Mouse (Mus musculus) midbrain, postnatal 0 days (tissue): ENCODE measurements around the gene Kcns1. TPM values are rescaled to one million over a fixed set of nuclear protein-coding genes. Genes with fewer than 3 reads are reported as not detected.

Source experiments
- ATAC-seq: fragments of 200-750 bp; cut with Nextera tagmentation; 2 replicates; pipeline ENCODE4 v1.8.0; 2017; ENCODE audit warnings: moderate number of reproducible peaks, mild to moderate bottlenecking, moderate TSS enrichment, moderate library complexity; ENCODE audit not compliant: low FRiP score
- DNase-seq: peaks from one replicate; pipeline ENCODE4 v3.0.0-alpha.2; 2015; ENCODE audit warnings: low spot score
- H3K27ac ChIP-seq: fragments of 300-500 bp; sonication (generic); 2 replicates; pipeline ENCODE4 v1.5.1; 2014; ENCODE audit warnings: low read depth, mild to moderate bottlenecking, low read length, mixed read lengths
- H3K27me3 ChIP-seq: fragments of 300-500 bp; sonication (generic); 2 replicates; pipeline ENCODE4 v1.6.1; 2014; ENCODE audit warnings: low read length, control low read depth, mixed read lengths; ENCODE audit not compliant: insufficient read depth
- H3K36me3 ChIP-seq: fragments of 300-500 bp; sonication (generic); 2 replicates; pipeline ENCODE4 v1.6.1; 2014; ENCODE audit warnings: low read length, control low read depth, mixed read lengths; ENCODE audit not compliant: insufficient read depth
- H3K4me1 ChIP-seq: fragments of 300-500 bp; sonication (generic); 2 replicates; pipeline ENCODE4 v1.6.1; 2014; ENCODE audit warnings: mild to moderate bottlenecking, control low read depth, antibody characterized with exemption, low read length, mixed read lengths; ENCODE audit not compliant: insufficient read depth
- H3K4me2 ChIP-seq: fragments of 300-500 bp; sonication (generic); 2 replicates; pipeline ENCODE4 v1.6.1; 2014; ENCODE audit warnings: low read depth, mild to moderate bottlenecking, low read length, mixed read lengths; ENCODE audit not compliant: poor library complexity, severe bottlenecking
- H3K4me3 ChIP-seq: fragments of 300-500 bp; sonication (generic); 2 replicates; pipeline ENCODE4 v1.5.1; 2014; ENCODE audit warnings: low read depth, mild to moderate bottlenecking, low read length, moderate library complexity
- H3K9ac ChIP-seq: fragments of 300-500 bp; sonication (generic); replicated peaks from 2 replicates; pipeline ENCODE4 v1.6.1; 2014; ENCODE audit warnings: mild to moderate bottlenecking, low read length, moderate library complexity, mixed read lengths; ENCODE audit not compliant: poor library complexity, severe bottlenecking
- H3K9me3 ChIP-seq: fragments of 300-500 bp; sonication (generic); 2 replicates; pipeline ENCODE4 v1.6.1; 2016; ENCODE audit warnings: low read length, control low read depth
- CTCF ChIP-seq: IDR thresholded peaks from 2 replicates; pipeline ENCODE4 v1.5.1; 2016; ENCODE audit warnings: antibody characterized with exemption, mild to moderate bottlenecking
- WGBS: fragments of 180-500 bp; shearing (Covaris S2); extraction: QIAGEN DNeasy Blood & Tissue Kit; methylation state at CpG from one replicate; pipeline ENCODE4 v1.1.7; 2014; 5-methylcytosine and 5-hydroxymethylcytosine counted together
- polyA plus RNA-seq: library from polyadenylated mRNA; unstranded; fragments of >200 nt; fragmentation: Nextera tagmentation; extraction: Ambion mirVana; gene quantifications from 2 replicates; pipeline ENCODE4 v1.2.1, GENCODE M21; 2015
- total RNA-seq: library from RNA; depleted of rRNA; stranded (reverse); fragments of >200 nt; gene quantifications from 2 replicates; pipeline ENCODE4 v1.2.3, GENCODE M21; 2014

Gene Kcns1
- total and polyA plus RNA-seq, 2 experiments from 2014 or later: 3.8 to 10.1 TPM

GRCm38 (mm10) chr2:164199626-164200327, 28.9 kb upstream of the Kcns1 start, which contains the start of gene Wfdc15a:
Wfdc15a (minus strand) TSS chr2:164200130.
- Histone ChIP-seq H3K9ac (no peak within 1 kb of the TSS), H3K4me1 (no peaks in the 10 kb centered on the region), H3K27me3 (no peaks in the 10 kb centered on the region), H3K9me3 (no peaks in the 10 kb centered on the region), H3K4me2 (no peak within 1 kb of the TSS), H3K4me3 (no peak within 1 kb of the TSS), H3K36me3 (no peaks in the 10 kb centered on the region), H3K27ac (no peak within 1 kb of the TSS)
- WGBS: 76% methylated on average over 20 of the region's 20 CpGs
- DNase-seq: no peak
- no peak for ATAC-seq
- no peak for TF ChIP-seq CTCF

- H3K4me1 ChIP-seq: no peaks in the 10 kb centered on the region
- 93% methylated on average over 5 of the region's 5 CpGs for WGBS
- no peaks in the 10 kb centered on the region for H3K36me3 ChIP-seq
- no peak overlapping the region for H3K27ac ChIP-seq
- no peak for TF ChIP-seq CTCF
- H3K4me2 ChIP-seq: no peak overlapping the region
- H3K27me3 ChIP-seq: no peaks in the 10 kb centered on the region
- DNase-seq (no peak), ATAC-seq (no peak)
- H3K9me3 ChIP-seq: no peaks in the 10 kb centered on the region
- H3K4me3 ChIP-seq: no peak overlapping the region
- no peak overlapping the region for H3K9ac ChIP-seq
These were observed 25.7 kb upstream of the Kcns1 start for GRCm38 (mm10) chr2:164196700-164196990.

- no peak for TF ChIP-seq CTCF
- no peak for DNase-seq
- WGBS: 89% methylated on average over 5 of the region's 5 CpGs
- Histone ChIP-seq H3K27ac (no peak overlapping the region), H3K36me3 (no peaks in the 10 kb centered on the region), H3K4me2 (no peak overlapping the region), H3K9me3 (no peaks in the 10 kb centered on the region), H3K4me1 (no peaks in the 10 kb centered on the region), H3K9ac (no peak overlapping the region), H3K27me3 (no peaks in the 10 kb centered on the region), H3K4me3 (no peak overlapping the region)
- ATAC-seq: no peak
These were observed 25.2 kb upstream of the Kcns1 start for GRCm38 (mm10) chr2:164195971-164196699.

- DNase-seq: no peak
- H3K9ac ChIP-seq: no peak overlapping the region
- H3K27ac ChIP-seq: no peak overlapping the region
- H3K36me3 ChIP-seq: no peaks in the 10 kb centered on the region
- H3K9me3 ChIP-seq: no peaks in the 10 kb centered on the region
- H3K4me2 ChIP-seq: no peak overlapping the region
- no peaks in the 10 kb centered on the region for H3K27me3 ChIP-seq
- no peaks in the 10 kb centered on the region for H3K4me1 ChIP-seq
- WGBS: 82% methylated on average over 5 of the region's 5 CpGs
- ATAC-seq: no peak
- no peak overlapping the region for H3K4me3 ChIP-seq
- no peak for TF ChIP-seq CTCF
These were observed 24.2 kb upstream of the Kcns1 start for GRCm38 (mm10) chr2:164194959-164195630.

- Histone ChIP-seq H3K27ac (no peak overlapping the region), H3K9me3 (no peaks in the 10 kb centered on the region), H3K9ac (no peak overlapping the region), H3K4me2 (no peak overlapping the region), H3K4me3 (no peak overlapping the region), H3K27me3 (no peaks in the 10 kb centered on the region), H3K4me1 (no peaks in the 10 kb centered on the region), H3K36me3 (no peaks in the 10 kb centered on the region)
- no peak for TF ChIP-seq CTCF
- ATAC-seq: no peak
- no peak for DNase-seq
These were observed 21.4 kb upstream of the Kcns1 start for GRCm38 (mm10) chr2:164192279-164192678.

GRCm38 (mm10) chr2:164190576-164190975, 19.7 kb upstream of the Kcns1 start, which contains the start of gene Wfdc12:
Wfdc12 (minus strand) TSS chr2:164190608.
- no peaks in the 10 kb centered on the region for H3K9me3 ChIP-seq
- no peak within 1 kb of the TSS for H3K4me3 ChIP-seq
- H3K36me3 ChIP-seq: no peaks in the 10 kb centered on the region
- no peak within 1 kb of the TSS for H3K4me2 ChIP-seq
- ATAC-seq (no peak), DNase-seq (no peak)
- no peak within 1 kb of the TSS for H3K9ac ChIP-seq
- WGBS: 85% methylated on average over 6 of the region's 6 CpGs
- H3K4me1 ChIP-seq: no peaks in the 10 kb centered on the region
- no peak for TF ChIP-seq CTCF
- no peaks in the 10 kb centered on the region for H3K27me3 ChIP-seq
- H3K27ac ChIP-seq: no peak within 1 kb of the TSS
